Mouse (Mus musculus) layer of hippocampus, postnatal 36 days (tissue): ENCODE measurements around the gene Dhdh. TPM values are rescaled to one million over a fixed set of nuclear protein-coding genes. Genes with fewer than 3 reads are reported as not detected.
"Not testable (repeated sequence)": the region's sequence is repeated elsewhere in the genome, so short reads cannot be mapped to it uniquely, and the experiment has no call there.

Source experiments
- DNase-seq, 2 experiments: peaks; one replicate each; pipeline ENCODE4 v3.0.0; 2022
- total RNA-seq, 2 experiments: library from RNA; stranded (reverse); gene quantifications; 2 replicates each; pipeline ENCODE4 v1.2.3; 2021

Gene Dhdh
- 1 to 10 TPM; 3.1 to 3.9 TPM for total RNA-seq

DNA sequence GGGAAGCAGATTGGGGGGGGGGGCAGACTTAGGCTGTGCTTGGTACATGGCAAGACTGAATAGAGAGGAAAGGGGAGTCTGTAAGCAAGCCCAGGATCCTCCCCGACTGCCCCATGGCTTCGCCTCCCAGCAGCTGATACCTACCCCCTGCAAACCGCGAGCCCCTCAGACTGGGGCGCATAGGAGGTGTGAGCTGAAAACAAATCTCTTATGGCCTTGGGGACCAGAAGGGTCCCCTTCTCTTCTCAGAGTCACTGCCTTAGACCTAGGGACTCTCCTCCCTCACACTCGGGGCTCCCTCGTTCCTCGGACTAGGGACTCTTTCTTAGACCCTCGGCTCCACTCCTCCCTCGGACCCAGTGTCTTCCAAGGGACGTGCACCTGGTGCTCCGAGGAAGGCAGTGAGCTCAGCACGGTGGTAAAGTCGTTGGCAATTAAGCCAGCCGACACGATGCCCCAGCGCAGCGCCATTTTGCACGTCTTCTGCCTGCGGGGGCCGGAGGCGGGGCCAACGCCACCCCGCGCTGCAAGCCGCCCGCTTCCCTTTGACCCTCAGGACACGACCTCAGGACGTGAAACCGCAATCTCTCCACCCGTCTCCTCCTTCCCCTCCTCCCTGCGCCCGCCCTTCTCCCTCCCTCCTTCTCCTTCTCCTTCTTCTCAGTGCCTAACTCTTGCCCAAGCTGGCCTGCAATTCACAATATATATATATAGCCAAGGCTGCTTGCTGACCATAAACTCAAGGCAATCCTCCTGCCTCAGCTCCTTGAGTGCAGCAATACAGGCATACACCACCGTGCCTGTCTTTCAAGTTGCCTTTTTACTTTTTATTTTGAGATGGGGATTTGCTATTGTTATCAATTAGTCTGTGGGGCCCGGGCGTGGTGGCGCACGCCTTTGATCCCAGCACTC is at the start of gene Dhdh:
Gene Dhdh, minus strand, starts transcription at position 513 of the 912 bp plus-strand sequence.
- DNase-seq, result peak; percentile 32 to 35

DNA sequence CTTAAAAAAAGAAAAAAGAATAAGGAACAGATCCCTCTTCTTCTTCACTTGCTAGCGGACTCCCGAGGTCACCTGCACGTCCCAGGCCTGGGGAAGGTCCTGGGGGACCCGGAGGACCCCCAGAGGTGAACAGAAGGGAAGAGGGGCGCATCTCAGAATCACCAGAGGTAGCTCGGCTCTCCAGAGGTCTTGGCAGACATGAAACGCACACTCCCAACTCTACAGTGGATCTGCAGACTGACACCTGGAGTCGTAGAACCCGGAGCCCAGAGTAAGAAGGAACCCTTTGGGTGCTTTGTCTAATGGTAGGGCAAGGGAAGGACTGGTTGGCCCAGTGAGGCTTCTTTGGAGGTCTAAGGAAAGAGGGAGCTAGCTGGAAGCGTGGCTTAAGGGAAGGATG is 49.0 kb upstream of the Dhdh start:
- no peak for DNase-seq

DNA sequence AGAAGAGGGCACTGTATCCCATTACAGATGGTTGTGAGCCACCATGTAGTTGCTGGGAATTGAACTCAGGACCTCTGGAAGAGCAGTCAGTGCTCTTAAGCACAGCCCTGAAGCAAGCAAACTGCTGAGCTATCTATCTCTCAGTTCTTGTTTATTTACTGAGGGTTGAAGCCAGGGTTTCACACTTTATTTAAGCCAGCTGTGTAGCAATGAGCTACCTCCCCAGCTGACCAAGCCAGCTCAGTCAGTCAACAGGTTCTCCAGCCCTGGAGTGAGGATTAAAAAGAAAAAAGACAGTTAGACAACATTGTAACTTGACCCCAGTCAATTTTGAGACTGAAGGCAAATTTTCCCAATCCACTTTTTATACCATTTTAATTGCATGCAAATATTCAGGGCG is 47.1 kb upstream of the Dhdh start:
- DNase-seq, result no peak

DNA sequence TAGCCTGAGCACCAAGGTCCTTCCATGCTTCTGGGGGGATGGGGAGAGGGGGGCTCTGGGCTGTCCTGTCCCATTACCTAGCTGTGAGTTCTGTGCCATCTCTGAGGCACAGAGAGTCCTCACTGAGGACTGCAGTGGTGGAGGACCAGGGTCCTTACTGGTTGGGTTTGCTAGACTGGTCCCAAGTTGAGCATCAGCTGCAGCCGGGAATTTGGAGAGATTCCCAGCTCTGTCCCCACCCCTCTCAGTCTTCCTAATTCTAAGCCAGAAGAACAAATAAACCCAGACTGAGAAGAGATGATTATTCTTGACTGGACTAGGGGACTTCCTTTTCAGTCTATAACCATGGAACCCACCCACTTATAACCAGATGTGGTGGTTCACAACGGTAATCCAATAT is 42.0 kb upstream of the Dhdh start:
- DNase-seq, result no peak

DNA sequence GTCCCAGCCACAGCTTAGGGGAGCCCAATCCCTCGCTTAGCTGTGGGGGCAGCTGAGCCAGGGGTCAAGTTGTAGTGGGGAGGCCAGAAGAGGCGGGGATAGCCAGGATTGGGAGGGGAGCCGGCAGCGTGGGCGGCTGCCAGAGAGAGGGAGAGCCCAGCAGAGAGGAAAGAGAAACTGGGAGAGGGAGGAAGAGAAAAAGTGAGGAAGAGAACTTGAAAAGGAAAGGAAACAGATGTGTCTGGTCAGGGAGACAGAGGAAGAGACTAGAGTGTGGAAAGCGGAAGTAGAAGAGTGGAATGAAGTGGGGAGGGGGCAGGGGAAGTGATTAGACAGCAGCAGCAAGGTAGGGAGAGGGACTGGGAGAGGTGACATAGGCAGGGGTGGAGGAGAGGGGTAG is 40.9 kb upstream of the Dhdh start:
- no peak for DNase-seq

DNA sequence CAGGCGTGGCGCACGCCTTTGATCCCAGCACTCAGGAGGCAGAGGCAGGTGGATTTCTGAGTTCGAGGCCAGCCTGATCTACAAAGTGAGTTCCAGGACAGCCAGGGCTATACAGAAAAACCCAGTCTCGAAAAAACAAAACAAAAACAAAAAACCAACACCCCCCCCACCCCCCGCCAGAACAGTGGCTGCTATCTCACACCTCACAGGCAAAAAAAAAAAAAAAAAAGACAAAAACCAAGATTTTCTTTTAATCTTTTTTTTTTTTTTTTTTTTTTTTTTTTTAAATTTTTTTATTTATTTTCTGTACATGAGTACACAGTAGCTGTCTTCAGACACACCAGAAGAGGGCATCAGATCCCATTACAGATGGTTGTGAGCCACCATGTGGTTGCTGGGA is 38.6 kb upstream of the Dhdh start:
- not testable (repeated sequence) for DNase-seq

DNA sequence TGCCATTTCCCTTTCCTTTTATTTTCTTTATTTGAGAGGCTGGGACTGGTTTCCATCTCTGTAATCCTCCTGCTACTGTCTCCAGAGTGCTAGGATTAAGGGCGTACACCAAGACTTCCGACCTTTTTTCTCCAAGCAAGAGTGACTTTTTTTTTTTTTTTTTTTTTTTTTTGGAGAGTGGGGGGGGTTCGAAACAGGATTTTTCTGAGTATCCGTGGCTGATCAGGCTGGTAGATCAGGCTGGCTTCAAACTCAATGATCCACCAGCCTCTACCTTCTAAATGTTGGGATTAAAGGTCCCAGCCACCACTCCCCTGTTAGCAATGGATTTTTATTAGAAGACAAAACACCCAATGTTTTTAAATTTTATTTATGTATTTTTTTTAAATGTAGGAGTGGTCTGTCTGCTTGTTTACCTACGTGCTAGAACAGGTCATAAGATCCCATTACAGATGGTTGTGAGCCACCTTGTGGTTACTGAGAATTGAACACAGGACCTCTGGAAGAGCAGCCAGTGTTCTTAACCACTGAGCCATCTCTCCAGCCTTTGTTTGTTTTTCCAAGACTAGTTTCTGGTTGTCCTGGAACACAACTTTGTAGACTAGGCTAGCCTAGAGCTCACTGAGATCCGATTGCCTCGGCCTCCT is 38.0 kb upstream of the Dhdh start:
- no peak for DNase-seq

DNA sequence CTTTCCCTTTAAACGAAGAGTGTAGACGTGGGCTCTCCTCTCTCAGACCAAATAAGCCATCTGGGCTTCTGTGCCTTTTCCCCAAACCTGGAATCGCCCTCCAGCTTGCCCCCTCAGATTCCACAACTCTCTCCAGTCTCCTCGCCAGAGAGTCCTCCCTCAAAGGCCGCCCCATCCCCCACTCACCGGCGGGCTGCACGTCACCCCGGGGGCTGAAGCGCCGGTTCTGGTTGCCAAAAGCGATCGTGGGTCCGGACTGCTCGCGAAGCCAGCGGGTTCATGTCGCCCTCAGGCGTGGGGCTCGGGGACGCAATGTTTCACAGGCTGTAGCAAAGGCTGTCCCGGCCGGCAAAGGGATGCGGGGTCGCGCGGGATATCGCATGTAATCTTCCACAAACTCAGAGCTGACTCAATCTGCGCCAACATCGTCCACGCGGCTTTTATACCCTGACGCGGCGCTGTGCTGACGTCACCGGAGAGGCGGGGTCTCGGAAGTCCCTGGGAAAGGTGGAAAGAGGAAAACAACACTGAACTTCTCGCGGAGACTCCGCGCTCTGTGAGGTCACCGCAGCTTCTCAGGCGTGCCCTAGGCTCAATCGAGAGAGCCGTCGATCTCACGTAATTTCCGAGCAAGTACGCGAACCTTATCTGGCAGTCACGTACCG is 37.3 kb upstream of the Dhdh start, which contains the start of the genes Ppp1r15a and Plekha4:
Gene Ppp1r15a, minus strand, starts transcription at position 460 of the 665 bp plus-strand sequence.
Gene Plekha4, plus strand, starts transcription at position 522 of the 665 bp plus-strand sequence.
- DNase-seq, result peak; percentile 95 to 97

DNA sequence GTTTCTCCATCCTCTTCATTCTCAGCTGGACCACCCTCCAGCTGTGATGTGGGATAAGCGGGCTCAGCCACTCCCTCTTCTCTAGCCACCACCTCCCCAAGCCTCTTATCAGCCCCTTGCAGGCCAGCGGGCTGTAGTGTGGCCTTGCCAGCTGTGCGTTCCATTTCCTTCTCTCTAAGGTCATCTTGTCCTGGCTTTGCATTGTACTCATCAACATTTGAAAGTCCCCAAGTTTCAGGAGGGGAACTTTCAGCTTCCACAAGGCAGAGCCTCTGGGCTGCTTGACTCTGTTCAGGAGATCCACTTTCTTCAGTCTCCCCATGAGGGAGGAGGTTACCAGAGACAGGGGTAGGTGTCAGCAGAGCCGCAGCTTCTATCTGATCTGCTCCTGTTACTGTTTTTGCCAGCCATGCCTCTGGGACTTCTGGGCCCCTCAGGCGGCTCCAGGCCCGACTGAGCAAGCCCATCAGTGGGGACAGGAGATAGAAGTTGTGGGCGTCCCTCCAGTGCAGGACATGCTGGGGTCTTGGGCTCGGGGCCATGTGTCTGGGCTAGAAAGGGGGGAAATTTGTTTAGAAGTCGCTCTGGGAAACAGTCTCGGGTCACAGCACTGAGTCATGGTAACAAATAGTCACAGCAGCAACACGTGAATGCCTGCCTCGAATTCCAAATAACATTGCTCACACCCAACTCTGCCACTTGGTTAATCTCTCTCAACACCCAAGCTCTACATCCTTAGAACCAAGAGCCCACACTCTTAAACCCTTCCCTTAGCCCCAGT is 36.4 kb upstream of the Dhdh start:
- DNase-seq, result no peak

DNA sequence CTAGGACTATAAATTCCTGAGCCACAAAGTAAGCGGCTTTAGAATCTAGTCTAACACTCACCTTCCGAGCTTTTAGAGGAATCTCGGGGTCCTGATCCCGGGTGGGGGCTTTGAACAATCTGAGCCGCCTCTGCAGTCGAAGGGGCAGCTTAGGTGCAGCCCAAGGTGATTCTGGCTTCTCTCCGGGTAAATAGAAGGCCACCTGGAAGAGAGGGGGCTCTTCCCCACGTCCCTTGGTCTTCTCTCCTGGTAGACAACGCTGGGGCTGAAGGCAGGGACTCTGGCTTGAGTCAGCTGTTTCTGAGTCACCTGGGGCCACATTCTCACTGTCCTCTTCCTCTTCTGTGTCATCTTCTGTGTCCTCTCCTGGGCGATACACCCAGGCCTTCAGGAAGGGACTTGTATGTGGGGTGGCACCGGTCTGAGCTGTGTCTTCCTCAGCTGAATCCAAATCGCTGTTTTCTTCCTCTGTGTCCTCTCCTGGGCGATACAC is 35.1 kb upstream of the Dhdh start:
- DNase-seq, result no peak

DNA sequence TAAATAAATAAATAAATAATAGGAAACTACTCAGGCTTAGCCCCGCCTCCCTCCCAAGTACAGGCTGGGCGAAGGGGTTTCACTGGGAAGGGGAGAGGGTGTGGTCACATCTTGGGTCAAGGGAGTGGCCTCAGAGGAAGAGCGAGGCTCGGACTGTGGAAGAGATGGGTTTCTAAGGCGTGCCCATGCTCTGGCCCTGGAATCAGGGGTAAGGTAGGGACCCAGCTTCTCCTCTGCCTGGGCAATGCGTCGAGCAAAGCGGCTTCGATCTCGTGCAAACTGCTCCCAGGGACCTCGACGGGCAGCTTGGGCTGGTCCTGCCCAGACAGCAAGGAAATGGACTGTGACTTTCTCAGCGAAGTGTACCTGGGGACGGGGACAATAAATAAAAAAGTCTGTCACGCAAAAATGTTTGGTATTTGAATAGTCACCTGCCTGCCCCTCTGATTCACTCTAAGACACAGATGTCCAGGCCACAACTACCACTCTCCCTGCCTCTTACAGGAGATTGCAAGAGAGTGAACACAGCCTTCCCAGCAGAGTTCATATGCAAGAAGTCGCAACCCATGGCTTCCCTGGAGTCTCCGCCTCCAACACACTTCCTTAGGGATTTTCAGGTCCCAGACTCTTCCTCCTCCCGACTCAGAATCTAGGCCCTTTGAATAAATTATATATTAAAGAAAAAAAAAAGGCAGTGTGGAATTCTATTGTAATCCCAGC is 34.5 kb upstream of the Dhdh start:
- DNase-seq, result no peak

DNA sequence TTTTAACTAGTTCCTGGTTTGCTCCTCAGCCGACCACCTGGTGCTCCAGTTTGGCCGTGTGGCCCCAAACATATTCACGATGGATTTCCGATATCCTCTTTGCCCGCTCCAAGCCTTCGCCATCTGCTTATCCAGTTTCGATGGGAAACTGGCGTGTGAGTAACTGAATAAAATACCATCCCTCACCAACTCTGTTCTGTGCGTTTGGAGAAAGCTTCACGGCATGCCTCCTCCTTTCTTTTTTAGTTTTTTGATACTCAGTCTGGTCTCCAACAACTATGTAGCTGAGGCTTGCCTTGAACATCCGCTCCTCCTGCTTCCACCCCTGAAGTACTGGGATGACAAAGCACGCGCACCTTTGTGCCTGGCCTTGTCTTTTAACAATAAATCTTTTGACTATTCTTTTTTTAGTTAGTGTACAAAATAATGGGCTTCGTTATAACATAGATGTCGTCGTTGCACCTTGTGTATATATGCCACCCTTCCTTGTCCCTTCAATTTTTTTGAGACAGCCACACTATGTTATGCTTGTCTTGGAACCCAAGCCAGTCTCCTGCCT is 33.7 kb upstream of the Dhdh start:
- no peak for DNase-seq

DNA sequence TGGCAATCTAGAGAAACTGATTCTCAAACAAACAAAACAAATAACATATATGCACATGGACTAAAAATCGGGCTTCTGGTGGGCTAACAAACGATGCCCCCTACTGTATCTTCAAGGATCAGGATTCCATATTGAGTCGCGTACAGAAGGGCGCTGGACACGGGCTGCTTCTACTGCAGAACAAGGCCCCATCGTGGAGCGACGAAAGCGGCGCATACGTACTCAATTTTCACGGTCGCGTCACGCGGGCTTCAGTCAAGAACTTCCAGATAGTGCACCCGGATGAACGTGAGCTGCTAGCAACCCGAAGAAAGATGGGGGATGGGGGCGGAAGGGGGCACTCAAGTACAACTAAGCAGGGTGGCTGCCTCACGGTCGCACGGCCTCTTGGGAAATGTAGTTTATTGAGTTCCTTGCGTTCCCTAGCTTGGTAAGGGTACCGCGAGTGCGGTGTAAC is 33.2 kb upstream of the Dhdh start:
- DNase-seq, result peak; percentile 86 to 87

DNA sequence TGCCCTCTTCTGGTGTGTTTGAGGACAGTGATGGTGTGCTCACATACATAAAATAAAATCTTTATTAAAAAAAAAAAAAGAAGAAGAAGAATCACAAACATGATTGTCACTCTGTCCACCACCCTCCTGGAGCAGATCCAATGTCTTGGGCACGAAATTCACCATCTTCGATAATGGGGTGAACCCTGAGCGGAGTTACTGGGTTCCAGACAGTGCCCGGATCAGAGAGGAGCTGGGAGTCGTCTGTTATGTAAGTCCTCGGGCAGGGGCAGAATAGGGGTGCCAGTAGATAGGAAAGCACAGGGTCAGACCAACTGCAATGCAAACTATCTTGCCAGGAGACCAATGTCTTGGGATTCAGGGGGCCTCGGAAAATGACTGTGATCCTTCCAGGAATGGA is 32.0 kb upstream of the Dhdh start:
- DNase-seq, result no peak

DNA sequence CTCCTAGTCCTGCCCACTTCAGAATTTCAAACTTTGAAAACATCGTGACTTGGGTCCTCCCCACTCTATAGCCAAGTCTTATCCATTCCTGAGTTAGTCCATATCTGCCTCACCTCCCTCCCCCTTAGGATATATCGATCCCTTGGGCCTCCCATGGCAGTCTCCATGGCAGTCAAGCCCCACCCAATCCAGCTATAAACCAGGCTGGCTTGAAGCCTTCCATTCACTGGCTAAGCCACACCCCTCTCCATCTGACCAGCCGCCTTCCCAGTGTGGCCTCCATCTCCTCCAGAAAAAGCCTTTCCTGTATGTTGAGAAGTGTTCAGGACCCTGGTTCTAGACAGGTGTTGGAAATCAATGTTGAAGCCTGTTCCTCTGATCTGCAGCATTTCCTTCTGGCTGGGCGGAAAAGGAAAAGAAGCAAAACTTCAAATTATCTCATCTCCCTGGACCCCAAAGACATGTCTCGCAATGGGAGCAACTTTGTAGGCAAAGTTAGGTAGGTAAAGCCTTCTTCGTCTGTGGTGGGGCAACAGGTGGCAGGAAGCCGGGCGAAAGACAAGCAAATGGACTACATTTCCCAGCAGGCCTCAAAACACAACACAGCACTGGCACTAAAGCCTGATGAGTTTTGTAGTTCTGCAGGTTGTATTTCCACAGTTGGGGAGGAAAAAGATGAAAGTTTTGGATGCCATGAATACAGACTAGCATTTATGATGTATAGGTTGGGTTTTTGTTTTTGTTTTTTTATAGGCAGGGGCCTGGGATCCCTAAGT is 30.9 kb upstream of the Dhdh start:
- DNase-seq, result no peak

DNA sequence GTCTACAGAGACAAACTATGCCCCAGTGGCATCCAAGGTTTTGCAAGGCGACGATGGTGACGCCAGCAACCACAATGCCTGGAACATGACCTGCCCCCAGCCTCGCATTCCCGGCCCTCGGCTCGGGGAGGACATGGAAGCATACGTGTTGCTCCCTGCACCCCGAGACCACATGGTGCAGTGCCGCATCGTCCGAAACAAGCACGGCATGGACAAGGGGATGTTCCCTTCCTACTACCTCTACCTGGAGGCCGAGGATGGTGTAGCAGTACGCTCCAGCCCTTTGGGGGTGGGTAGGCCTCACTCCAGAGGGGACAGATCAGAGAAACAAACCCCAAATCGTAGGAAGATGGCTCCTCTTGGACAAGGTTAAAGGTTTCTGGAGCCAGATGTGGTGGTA is 30.0 kb upstream of the Dhdh start:
- no peak for DNase-seq

DNA sequence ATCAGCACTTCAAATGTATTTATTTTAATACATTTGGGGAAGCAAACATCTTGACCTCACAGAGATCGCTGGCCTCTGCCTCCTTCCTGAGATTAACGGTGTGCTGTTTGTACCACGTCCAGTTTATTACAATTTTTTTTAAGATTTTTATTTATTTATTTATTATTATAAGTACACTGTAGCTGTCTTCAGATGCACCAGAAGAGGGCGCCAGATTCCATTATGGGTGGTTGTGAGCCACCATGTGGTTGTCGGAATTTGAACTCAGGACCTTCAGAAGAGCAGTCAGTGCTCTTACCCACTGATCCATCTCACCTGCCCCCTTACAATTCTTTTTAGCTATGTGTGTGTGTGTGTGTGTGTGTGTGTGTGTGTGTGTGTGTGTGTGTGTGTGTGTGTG is 28.2 kb upstream of the Dhdh start:
- DNase-seq, result not testable (repeated sequence)

DNA sequence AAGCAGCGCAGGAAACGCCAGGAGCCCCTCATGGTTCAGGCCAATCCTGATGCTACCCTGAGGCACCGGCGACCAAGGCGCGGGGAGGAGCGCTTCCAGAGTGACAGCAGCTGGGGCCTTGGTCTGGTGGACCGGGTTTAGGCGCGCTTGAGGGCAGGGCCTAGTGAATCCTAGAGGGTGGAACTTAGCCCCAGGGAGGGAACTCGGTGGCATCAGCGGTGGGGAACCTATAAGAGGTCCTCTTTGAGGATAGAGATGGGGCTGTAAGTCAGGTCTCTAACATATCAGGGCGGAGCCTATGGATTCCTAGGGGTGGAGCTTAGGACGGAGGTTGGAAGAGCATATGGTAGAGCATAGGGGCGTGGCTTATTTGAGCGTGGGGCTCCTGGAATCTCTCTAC is 26.8 kb upstream of the Dhdh start:
- no peak for DNase-seq

DNA sequence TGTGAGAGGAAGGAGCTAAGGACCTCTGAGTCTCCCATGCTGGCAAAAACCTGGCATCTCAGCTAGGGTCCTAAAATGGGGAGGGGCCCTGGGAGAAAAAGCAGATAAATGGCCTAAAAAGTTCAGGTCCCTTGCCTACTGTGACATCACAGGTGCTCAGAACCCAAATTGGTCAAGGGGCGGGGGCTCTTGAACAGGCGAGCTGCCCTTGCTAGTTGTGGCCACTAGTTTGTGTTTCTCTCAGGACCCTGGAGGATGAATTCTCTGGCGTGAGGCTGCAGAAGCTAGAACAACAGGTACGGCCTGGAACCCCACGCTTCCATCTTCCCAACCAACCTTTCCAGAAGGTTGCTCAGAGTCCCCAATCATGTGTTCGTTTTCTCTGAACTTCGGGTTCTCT is 25.8 kb upstream of the Dhdh start:
- DNase-seq, result no peak
